Mouse (Mus musculus): ENCODE measurements around the gene Nr6a1. TPM values are rescaled to one million over a fixed set of nuclear protein-coding genes. Genes with fewer than 3 reads are reported as not detected.

Nr6a1 gene
- total RNA-seq, 2 experiments from 2014 or later, result 0.94 TPM; not detected in 1

- ATAC-seq (replicated peaks; ENCODE audit: low FRiP score, poor library complexity, severe bottlenecking), result no peak
Measured at GRCm38 (mm10) chr2:38697128-38698120, 230.1 kb downstream of the Nr6a1 start.

DNA sequence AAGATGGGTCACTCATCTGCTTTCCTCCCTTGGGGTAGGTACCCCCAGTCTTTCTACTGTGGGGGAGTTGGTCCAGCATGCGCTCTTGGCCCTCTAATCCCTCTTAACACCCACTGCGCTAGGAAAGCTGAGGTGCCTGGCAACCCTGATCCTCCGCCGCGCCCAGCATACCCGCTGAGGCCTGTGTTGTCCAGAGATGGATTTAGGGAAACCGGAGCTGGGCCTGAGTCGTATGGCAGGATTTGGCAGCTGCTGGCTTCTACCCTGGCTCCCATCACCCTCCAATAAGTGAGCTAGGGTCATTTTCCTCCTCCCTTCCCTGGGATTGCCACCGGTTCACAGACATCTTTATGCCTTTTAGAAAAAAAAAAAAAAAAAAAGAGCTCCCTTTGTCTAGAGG, 231.7 kb downstream of the Nr6a1 start:
- no peak for ATAC-seq (replicated peaks; ENCODE audit: low FRiP score, poor library complexity, severe bottlenecking)

DNA sequence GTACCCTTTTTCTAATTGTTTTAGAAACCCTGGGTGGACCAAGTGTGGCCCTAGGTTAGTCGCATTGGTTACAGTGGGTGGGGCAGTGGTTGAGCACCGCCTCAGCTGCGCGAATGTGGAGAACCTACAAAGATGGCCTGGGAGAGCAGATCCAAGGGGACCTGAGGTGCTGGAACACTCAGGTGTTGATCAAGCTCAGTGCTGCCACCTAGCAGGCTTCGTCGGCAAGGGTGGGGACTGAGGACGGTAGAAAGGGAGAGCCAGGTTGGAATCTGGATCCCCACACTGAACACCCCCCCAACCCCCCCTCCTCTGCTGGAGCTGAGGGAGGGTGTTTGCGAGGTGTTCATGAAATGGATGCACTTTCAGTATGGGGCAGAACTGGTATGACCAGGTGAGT, 235.9 kb downstream of the Nr6a1 start:
- ATAC-seq (replicated peaks; ENCODE audit: low FRiP score, poor library complexity, severe bottlenecking), result no peak

DNA sequence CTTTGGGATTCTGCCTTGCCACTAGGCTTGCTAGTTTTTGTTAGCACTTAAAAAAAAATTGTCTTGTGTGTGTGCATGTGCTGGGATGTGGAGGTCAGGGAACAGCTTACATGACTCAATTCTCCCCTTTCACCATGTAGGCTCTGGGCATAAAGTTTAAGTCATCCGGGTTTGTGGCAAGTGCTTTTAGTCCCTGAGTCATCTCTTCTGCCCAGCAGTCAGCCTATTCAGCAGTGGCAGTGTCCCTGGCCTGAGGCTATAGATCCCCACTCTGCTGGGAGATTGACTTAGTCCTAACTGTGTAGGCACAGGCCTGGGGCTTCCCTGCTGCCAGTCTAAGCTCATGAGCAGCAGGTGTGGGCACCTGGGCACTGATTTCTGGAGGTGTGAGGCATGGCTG, 237.6 kb downstream of the Nr6a1 start:
- ATAC-seq (replicated peaks; ENCODE audit: low FRiP score, poor library complexity, severe bottlenecking), result no peak

GRCm38 (mm10) chr2:38688791-38689520, 238.5 kb downstream of the Nr6a1 start:
- ATAC-seq (replicated peaks; ENCODE audit: low FRiP score, poor library complexity, severe bottlenecking), result no peak

GRCm38 (mm10) chr2:38685746-38686145, 241.7 kb downstream of the Nr6a1 start:
- no peak for ATAC-seq (replicated peaks; ENCODE audit: low FRiP score, poor library complexity, severe bottlenecking)

GRCm38 (mm10) chr2:38683083-38683482, 244.4 kb downstream of the Nr6a1 start:
- ATAC-seq (replicated peaks; ENCODE audit: low FRiP score, poor library complexity, severe bottlenecking), result no peak

- no peak for ATAC-seq (replicated peaks; ENCODE audit: low FRiP score, poor library complexity, severe bottlenecking)
Measured at GRCm38 (mm10) chr2:38682209-38682608, 245.3 kb downstream of the Nr6a1 start.

- ATAC-seq (replicated peaks; ENCODE audit: low FRiP score, poor library complexity, severe bottlenecking), result no peak
Measured at GRCm38 (mm10) chr2:38678947-38679346, 248.5 kb downstream of the Nr6a1 start.

DNA sequence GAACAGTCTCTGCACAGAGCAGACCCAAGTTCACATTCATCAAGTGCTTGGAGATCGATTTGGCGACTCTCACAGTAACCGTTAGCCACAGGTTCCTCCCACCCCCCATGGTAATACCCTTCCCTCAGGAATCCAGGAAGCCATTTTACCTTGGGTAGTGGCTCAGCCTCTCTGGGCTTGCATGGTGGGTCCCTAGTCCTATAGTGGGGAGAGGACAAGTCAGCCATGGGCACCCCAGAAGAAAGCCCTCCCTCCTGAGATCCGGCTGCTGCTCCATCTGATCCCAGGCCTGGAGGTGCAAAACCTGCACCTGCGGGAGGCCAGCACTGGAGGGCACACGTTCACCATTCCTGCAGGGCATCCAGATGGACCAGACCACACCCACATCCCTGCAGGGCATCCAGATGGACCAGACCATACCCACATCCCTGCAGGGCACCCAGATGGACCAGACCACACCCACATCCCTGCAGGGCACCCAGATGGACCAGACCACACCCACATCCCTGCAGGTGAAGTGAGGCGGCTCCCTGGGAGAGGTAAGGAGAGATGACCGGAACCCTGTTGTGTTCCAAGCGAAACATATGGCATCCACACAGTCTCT, 252.0 kb downstream of the Nr6a1 start:
- ATAC-seq (replicated peaks; ENCODE audit: low FRiP score, poor library complexity, severe bottlenecking), result no peak

Other genes with a start within 250 kb of the Nr6a1 start
- gene Nr5a1, start 213.1 kb downstream of the Nr6a1 start, total RNA-seq (2015; ENCODE audit: low replicate concordance), result not detected in 2 replicates
- gene Nr5a1, start 213.1 kb downstream of the Nr6a1 start, total RNA-seq (2017; ENCODE audit: low replicate concordance), result not detected in 2 replicates
- 0.58 TPM in 1 of 2 replicates, not detected in the other for gene Olfml2a, start 4.3 kb upstream of the Nr6a1 start, total RNA-seq (2015; ENCODE audit: low replicate concordance)
- 0.09 TPM in 1 of 2 replicates, not detected in the other for gene Olfml2a, start 4.3 kb upstream of the Nr6a1 start, total RNA-seq (2017; ENCODE audit: low replicate concordance)
- gene Wdr38, start 69.8 kb upstream of the Nr6a1 start, total RNA-seq (2015; ENCODE audit: low replicate concordance), result 0.19 TPM in 1 of 2 replicates, not detected in the other
- not detected in 2 replicates for gene Wdr38, start 69.8 kb upstream of the Nr6a1 start, total RNA-seq (2017; ENCODE audit: low replicate concordance)
- 25.6 and 27.8 TPM in 2 replicates for gene Arpc5l, start 77.7 kb upstream of the Nr6a1 start, total RNA-seq (2015; ENCODE audit: low replicate concordance)
- 13.5 and 14.1 TPM in 2 replicates for gene Arpc5l, start 77.7 kb upstream of the Nr6a1 start, total RNA-seq (2017; ENCODE audit: low replicate concordance)
- gene Rpl35, start 77.9 kb upstream of the Nr6a1 start, total RNA-seq (2015; ENCODE audit: low replicate concordance), result 144 and 170 TPM in 2 replicates
- gene Rpl35, start 77.9 kb upstream of the Nr6a1 start, total RNA-seq (2017; ENCODE audit: low replicate concordance), result 142 and 181 TPM in 2 replicates
- 4.2 and 8.6 TPM in 2 replicates for gene Golga1, start 137.9 kb upstream of the Nr6a1 start, total RNA-seq (2015; ENCODE audit: low replicate concordance)
- gene Golga1, start 137.9 kb upstream of the Nr6a1 start, total RNA-seq (2017; ENCODE audit: low replicate concordance), result 21.7 and 25.6 TPM in 2 replicates